Mouse (Mus musculus): ENCODE results near the gene Boll.

Boll gene

DNA sequence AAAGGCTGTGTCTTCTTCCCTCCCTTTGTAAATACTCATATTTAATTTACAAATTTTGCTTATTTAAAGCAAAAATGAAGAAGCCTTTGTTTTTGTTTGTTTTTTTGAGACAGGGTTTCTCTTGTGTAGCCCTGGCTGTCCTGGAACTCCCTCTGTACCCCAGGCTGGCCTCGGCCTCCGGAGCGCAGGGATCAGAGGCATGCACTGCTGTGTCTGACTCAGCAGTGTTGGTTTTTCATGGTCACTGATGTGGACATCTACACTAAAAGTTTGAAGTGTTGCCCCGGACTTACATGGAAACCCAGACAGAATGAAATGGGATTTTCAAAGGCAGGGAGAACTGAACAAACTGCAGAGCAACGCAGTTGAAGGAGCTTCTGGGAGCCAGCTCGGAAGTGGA, 155.7 kb downstream of the Boll start:
- DNase-seq (ENCODE audit: low spot score in 2 of 2), result no peak

DNA sequence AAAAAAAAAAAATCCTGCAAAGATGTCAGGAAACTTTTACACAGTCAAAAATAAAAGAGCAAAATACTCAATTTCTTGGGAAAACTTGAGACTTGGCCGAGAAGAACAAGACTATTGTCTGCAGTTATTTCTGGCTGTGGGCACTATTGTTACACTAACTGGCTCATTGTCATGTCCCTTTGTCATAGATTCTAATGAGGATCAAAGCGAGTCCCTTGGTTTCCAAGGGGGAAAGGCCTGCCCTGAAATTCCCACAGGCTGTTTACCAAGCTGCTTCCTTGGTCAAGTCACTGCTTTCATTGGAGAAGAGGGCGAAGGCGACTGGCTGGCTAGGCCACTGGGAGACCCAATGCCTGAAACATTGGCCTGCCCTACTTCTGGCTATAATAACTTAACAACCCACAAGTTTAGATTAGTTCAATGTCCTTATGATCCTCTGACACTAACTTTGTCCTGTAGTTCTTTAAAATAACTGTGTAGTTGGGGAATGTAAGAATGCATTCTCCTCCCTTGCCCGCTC, 157.4 kb downstream of the Boll start:
- DNase-seq (ENCODE audit: low spot score in 2 of 2), result no peak

DNA sequence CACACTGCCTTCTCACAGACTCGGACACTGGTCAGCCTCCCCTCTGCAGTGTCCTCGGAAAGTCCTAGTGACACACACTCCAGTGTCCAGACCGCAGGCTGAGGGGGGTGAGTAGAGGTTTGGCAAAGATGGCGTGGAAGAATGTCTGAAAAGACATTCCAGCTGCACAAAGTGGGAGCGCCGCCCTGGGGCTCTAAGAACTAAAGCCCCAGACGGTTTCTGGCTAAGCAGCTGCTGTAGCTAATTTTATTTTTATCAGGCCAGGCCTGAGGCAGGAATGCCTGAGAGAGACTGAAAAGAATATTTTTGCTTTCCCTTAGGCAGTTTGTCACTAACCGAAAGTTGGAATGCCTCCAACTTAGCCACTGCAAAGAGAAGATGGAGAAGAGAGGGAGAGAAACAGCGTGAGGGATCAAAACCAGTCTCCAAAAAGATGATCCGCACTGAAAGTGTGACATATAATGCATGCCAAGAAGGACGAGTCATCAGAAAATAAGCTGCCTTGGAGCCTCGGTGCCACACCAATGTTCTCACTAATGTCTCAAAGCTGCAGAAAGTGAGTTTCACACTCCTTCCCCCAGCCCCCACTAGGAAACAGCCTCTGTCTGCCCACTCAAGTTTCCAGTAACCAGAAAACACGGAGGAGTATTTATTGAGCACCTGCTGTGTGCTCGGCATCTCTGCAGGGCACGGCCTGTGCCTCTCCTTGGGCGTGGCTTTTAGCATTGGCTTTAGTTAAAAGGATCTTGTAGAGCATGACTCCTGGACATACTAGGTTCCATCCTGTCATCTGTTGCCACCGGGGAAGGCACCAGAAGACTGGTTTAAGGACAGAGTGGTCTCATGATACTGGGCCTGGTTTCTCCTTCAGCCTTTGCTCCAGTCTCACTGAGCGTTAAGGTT, 161.2 kb downstream of the Boll start:
- no peak for DNase-seq (ENCODE audit: low spot score in 2 of 2)

DNA sequence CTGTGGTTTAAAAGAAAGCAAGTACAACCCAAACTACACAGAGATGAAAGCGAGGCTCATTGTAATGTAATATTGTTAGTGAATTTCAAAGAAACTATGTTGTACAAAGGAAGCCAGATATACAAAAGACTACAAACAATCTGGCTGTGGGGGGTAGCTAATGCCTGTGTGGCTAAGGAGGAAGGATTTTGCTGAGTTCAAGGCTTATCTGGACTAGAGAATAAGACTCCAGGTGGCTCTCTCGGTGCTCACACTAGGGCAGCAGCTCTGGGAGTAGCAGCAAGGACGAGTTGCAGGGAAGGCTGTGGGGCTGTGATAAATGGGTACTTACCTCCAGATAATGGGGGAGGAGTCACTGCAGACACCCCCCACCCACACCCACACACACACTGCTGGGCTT, 164.6 kb downstream of the Boll start:
- DNase-seq (ENCODE audit: low spot score in 2 of 2), result no peak
